Mouse (Mus musculus): ENCODE results near the gene Szt2. TPM values are rescaled to one million over a fixed set of nuclear protein-coding genes. Genes with fewer than 3 reads are reported as not detected.

The Szt2 gene
- polyA plus RNA-seq, 1 experiment from 2014 or later: 8.0 TPM

GRCm38 (mm10) chr4:118335991-118336390 lies 73.1 kb downstream of the Szt2 start:
- H3K27me3 ChIP-seq (replicated peaks; ENCODE audit: control insufficient read depth, insufficient read depth, low read length): no peaks in the 10 kb centered on the region
- H3K27ac ChIP-seq (ENCODE audit: low read depth, low read length): no peak overlapping the region
- no peak for ATAC-seq
- H3K36me3 ChIP-seq (ENCODE audit: control insufficient read depth, insufficient read depth, low read length): no peaks in the 10 kb centered on the region
- no peaks in the 10 kb centered on the region for H3K4me1 ChIP-seq (ENCODE audit: control insufficient read depth, insufficient read depth, low read length)
- H3K9ac ChIP-seq (ENCODE audit: low read length): no peak overlapping the region
- no peak overlapping the region for H3K4me3 ChIP-seq (ENCODE audit: low read depth, low read length)
- WGBS: 80% methylated on average over 4 of the region's 4 CpGs
- no peak for DNase-seq (ENCODE audit: low spot score)
- H3K4me2 ChIP-seq (ENCODE audit: low read length): no peak overlapping the region
- no peaks in the 10 kb centered on the region for H3K9me3 ChIP-seq (replicated peaks; ENCODE audit: control insufficient read depth, low read length)

GRCm38 (mm10) chr4:118331777-118332176 lies 77.3 kb downstream of the Szt2 start:
- Histone ChIP-seq H3K4me1 (ENCODE audit: control insufficient read depth, insufficient read depth, low read length) (no peaks in the 10 kb centered on the region), H3K27me3 (replicated peaks; ENCODE audit: control insufficient read depth, insufficient read depth, low read length) (no peaks in the 10 kb centered on the region), H3K9ac (ENCODE audit: low read length) (no peak overlapping the region), H3K9me3 (replicated peaks; ENCODE audit: control insufficient read depth, low read length) (no peaks in the 10 kb centered on the region), H3K36me3 (ENCODE audit: control insufficient read depth, insufficient read depth, low read length) (no peaks in the 10 kb centered on the region), H3K4me3 (ENCODE audit: low read depth, low read length) (no peak overlapping the region), H3K4me2 (ENCODE audit: low read length) (no peak overlapping the region), H3K27ac (ENCODE audit: low read depth, low read length) (no peak overlapping the region)
- no peak for ATAC-seq
- WGBS: 77% methylated on average over 4 of the region's 4 CpGs
- DNase-seq (ENCODE audit: low spot score): no peak

- H3K4me1 ChIP-seq (ENCODE audit: control insufficient read depth, insufficient read depth, low read length): no peaks in the 10 kb centered on the region
- H3K36me3 ChIP-seq (ENCODE audit: control insufficient read depth, insufficient read depth, low read length): no peaks in the 10 kb centered on the region
- WGBS: 86% methylated on average over 7 of the region's 7 CpGs
Observed at GRCm38 (mm10) chr4:118326476-118326875, 82.6 kb downstream of the Szt2 start.

GRCm38 (mm10) chr4:118320636-118321035 lies 88.4 kb downstream of the Szt2 start:
- Histone ChIP-seq H3K4me1 (ENCODE audit: control insufficient read depth, insufficient read depth, low read length) (no peaks in the 10 kb centered on the region), H3K27ac (ENCODE audit: low read depth, low read length) (no peak overlapping the region), H3K36me3 (ENCODE audit: control insufficient read depth, insufficient read depth, low read length) (no peaks in the 10 kb centered on the region), H3K9ac (ENCODE audit: low read length) (no peak overlapping the region), H3K9me3 (replicated peaks; ENCODE audit: control insufficient read depth, low read length) (no peaks in the 10 kb centered on the region), H3K4me3 (ENCODE audit: low read depth, low read length) (no peak overlapping the region), H3K27me3 (replicated peaks; ENCODE audit: control insufficient read depth, insufficient read depth, low read length) (no peaks in the 10 kb centered on the region), H3K4me2 (ENCODE audit: low read length) (no peak overlapping the region)
- ATAC-seq (no peak), DNase-seq (ENCODE audit: low spot score) (no peak)
- WGBS: 86% methylated on average over 2 of the region's 2 CpGs

More at GRCm38 (mm10) chr4:118326476-118326875, 82.6 kb downstream of the Szt2 start:
- Histone ChIP-seq H3K9me3 (replicated peaks; ENCODE audit: control insufficient read depth, low read length) (no peaks in the 10 kb centered on the region), H3K27ac (ENCODE audit: low read depth, low read length) (no peak overlapping the region), H3K9ac (ENCODE audit: low read length) (no peak overlapping the region), H3K4me2 (ENCODE audit: low read length) (no peak overlapping the region), H3K4me3 (ENCODE audit: low read depth, low read length) (no peak overlapping the region), H3K27me3 (replicated peaks; ENCODE audit: control insufficient read depth, insufficient read depth, low read length) (no peaks in the 10 kb centered on the region)
- DNase-seq (ENCODE audit: low spot score): no peak
- no peak for ATAC-seq

GRCm38 (mm10) chr4:118319706-118320344 lies 89.2 kb downstream of the Szt2 start:
- 39% methylated on average over 8 of the region's 8 CpGs for WGBS
- Histone ChIP-seq H3K9me3 (replicated peaks; ENCODE audit: control insufficient read depth, low read length) (no peaks in the 10 kb centered on the region), H3K36me3 (ENCODE audit: control insufficient read depth, insufficient read depth, low read length) (no peaks in the 10 kb centered on the region), H3K4me3 (ENCODE audit: low read depth, low read length) (no peak overlapping the region), H3K4me1 (ENCODE audit: control insufficient read depth, insufficient read depth, low read length) (no peaks in the 10 kb centered on the region), H3K27ac (ENCODE audit: low read depth, low read length) (no peak overlapping the region), H3K9ac (ENCODE audit: low read length) (no peak overlapping the region), H3K4me2 (ENCODE audit: low read length) (no peak overlapping the region), H3K27me3 (replicated peaks; ENCODE audit: control insufficient read depth, insufficient read depth, low read length) (no peaks in the 10 kb centered on the region)
- DNase-seq (ENCODE audit: low spot score) (no peak), ATAC-seq (no peak)

- no peak for DNase-seq (ENCODE audit: low spot score)
- H3K4me1 ChIP-seq (ENCODE audit: control insufficient read depth, insufficient read depth, low read length): no peaks in the 10 kb centered on the region
- no peak overlapping the region for H3K4me2 ChIP-seq (ENCODE audit: low read length)
- 82% methylated on average over 4 of the region's 4 CpGs for WGBS
- H3K36me3 ChIP-seq (ENCODE audit: control insufficient read depth, insufficient read depth, low read length): no peaks in the 10 kb centered on the region
- no peak overlapping the region for H3K27ac ChIP-seq (ENCODE audit: low read depth, low read length)
- H3K4me3 ChIP-seq (ENCODE audit: low read depth, low read length): no peak overlapping the region
- H3K9ac ChIP-seq (ENCODE audit: low read length): no peak overlapping the region
- H3K9me3 ChIP-seq (replicated peaks; ENCODE audit: control insufficient read depth, low read length): no peaks in the 10 kb centered on the region
- no peak for ATAC-seq
- H3K27me3 ChIP-seq (replicated peaks; ENCODE audit: control insufficient read depth, insufficient read depth, low read length): no peaks in the 10 kb centered on the region
Observed at GRCm38 (mm10) chr4:118316662-118317061, 92.4 kb downstream of the Szt2 start.

GRCm38 (mm10) chr4:118315286-118315685 lies 93.8 kb downstream of the Szt2 start:
- no peak for ATAC-seq
- no peak overlapping the region for H3K9ac ChIP-seq (ENCODE audit: low read length)
- WGBS: 72% methylated on average over 8 of the region's 8 CpGs
- H3K4me2 ChIP-seq (ENCODE audit: low read length): no peak overlapping the region
- H3K27ac ChIP-seq (ENCODE audit: low read depth, low read length): no peak overlapping the region
- H3K4me1 ChIP-seq (ENCODE audit: control insufficient read depth, insufficient read depth, low read length): no peaks in the 10 kb centered on the region
- no peaks in the 10 kb centered on the region for H3K36me3 ChIP-seq (ENCODE audit: control insufficient read depth, insufficient read depth, low read length)
- no peak overlapping the region for H3K4me3 ChIP-seq (ENCODE audit: low read depth, low read length)
- DNase-seq (ENCODE audit: low spot score): no peak
- H3K9me3 ChIP-seq (replicated peaks; ENCODE audit: control insufficient read depth, low read length): no peaks in the 10 kb centered on the region
- no peaks in the 10 kb centered on the region for H3K27me3 ChIP-seq (replicated peaks; ENCODE audit: control insufficient read depth, insufficient read depth, low read length)

Other genes starting within 250 kb of the Szt2 start
- 51.4 and 66.7 TPM in 2 replicates for gene Kdm4a, start 229.2 kb downstream of the Szt2 start, polyA plus RNA-seq (2014; fragmentation: Nextera tagmentation; extraction: Ambion mirVana)
- 42.0 and 50.2 TPM in 2 replicates for gene Ptprf, start 117.9 kb downstream of the Szt2 start, polyA plus RNA-seq (2014; fragmentation: Nextera tagmentation; extraction: Ambion mirVana)
- gene Med8, start 64 bp upstream of the Szt2 start, polyA plus RNA-seq (2014; fragmentation: Nextera tagmentation; extraction: Ambion mirVana): 119 TPM in 2 replicates
- gene Elovl1, start 18.8 kb upstream of the Szt2 start, polyA plus RNA-seq (2014; fragmentation: Nextera tagmentation; extraction: Ambion mirVana): 26.1 and 28.9 TPM in 2 replicates
- gene Cdc20, start 28.1 kb upstream of the Szt2 start, polyA plus RNA-seq (2014; fragmentation: Nextera tagmentation; extraction: Ambion mirVana): 116 and 151 TPM in 2 replicates
- 0.18 and 0.22 TPM in 2 replicates for gene Mpl, start 48.2 kb upstream of the Szt2 start, polyA plus RNA-seq (2014; fragmentation: Nextera tagmentation; extraction: Ambion mirVana)
- 10.8 and 12.4 TPM in 2 replicates for gene Tie1, start 80.8 kb upstream of the Szt2 start, polyA plus RNA-seq (2014; fragmentation: Nextera tagmentation; extraction: Ambion mirVana)
- not detected in 2 replicates for gene 2610528J11Rik, start 117.7 kb upstream of the Szt2 start, polyA plus RNA-seq (2014; fragmentation: Nextera tagmentation; extraction: Ambion mirVana)
- gene Tmem125, start 134.8 kb upstream of the Szt2 start, polyA plus RNA-seq (2014; fragmentation: Nextera tagmentation; extraction: Ambion mirVana): not detected in 2 replicates
- gene Cfap57, start 211.5 kb upstream of the Szt2 start, polyA plus RNA-seq (2014; fragmentation: Nextera tagmentation; extraction: Ambion mirVana): 0.81 and 0.91 TPM in 2 replicates
- gene Ebna1bp2, start 211.5 kb upstream of the Szt2 start, polyA plus RNA-seq (2014; fragmentation: Nextera tagmentation; extraction: Ambion mirVana): 167 and 176 TPM in 2 replicates
- gene Olfr62, start 249.7 kb upstream of the Szt2 start, polyA plus RNA-seq (2014; fragmentation: Nextera tagmentation; extraction: Ambion mirVana): not detected in 2 replicates

All from forebrain, embryonic 14.5 days (tissue).